Mouse (Mus musculus): ENCODE results near the gene Mrpl40.

The Mrpl40 gene

GRCm38 (mm10) chr16:18829102-18829501 is 47.6 kb downstream of the Mrpl40 start:
- no peak for DNase-seq (ENCODE audit: extremely low read depth, low read depth)

GRCm38 (mm10) chr16:18828630-18829029 is 48.0 kb downstream of the Mrpl40 start:
- no peak for DNase-seq (ENCODE audit: extremely low read depth, low read depth)

GRCm38 (mm10) chr16:18822925-18823324 is 53.7 kb downstream of the Mrpl40 start:
- DNase-seq (ENCODE audit: extremely low read depth, low read depth): no peak

GRCm38 (mm10) chr16:18822356-18822755 is 54.3 kb downstream of the Mrpl40 start:
- peak; percentile 20 for DNase-seq (ENCODE audit: extremely low read depth, low read depth)

All from MEL-GATA-1-ER (cell line).